Mouse (Mus musculus): ENCODE measurements at regions not wholly inside any gene's neighbourhood (a gene's known extent, or its start where the extent isn't known, plus 50 kb on each side); places are given as distances from the start of the nearest gene placed in this dataset.
"Not testable (repeated sequence)": the region's sequence is repeated elsewhere in the genome, so short reads cannot be mapped to it uniquely, and the experiment has no call there.

DNA sequence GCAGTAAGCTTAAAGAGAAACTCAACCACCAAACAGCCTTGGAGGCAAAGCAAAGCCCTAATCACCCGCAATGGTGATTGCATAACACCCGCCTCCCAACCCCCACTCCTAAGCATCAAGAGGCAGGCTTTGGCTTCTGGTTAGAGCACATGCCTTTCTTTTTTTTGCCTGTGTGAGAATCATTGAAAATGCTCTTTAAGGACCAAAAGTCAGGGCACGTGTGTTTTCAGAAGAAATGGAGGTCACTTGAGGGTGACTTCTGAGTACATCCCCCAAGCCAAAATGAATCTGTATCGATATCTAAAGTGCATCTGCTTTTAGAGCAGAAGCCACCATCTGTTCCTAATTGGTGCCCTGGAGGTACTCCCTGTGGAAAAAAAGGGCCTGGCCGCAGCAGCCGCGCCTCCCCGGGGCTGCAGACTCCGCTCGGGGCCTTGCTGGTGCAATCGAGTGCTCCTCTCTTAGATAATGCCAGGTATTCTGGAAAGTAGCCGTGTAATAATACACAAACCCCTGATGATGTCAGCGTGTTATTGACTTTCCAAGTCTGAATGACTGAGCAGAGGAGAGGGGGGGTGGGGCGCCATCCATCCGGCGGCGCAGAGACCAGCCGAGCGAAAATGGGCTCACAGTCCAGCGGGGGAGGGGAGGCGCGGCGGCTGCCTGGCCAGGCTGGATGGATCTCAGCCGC, 140.7 kb upstream of the Tbl1xr1 start:
- peak; percentile 96 for DNase-seq (ENCODE audit: low spot score in 2 of 2)

DNA sequence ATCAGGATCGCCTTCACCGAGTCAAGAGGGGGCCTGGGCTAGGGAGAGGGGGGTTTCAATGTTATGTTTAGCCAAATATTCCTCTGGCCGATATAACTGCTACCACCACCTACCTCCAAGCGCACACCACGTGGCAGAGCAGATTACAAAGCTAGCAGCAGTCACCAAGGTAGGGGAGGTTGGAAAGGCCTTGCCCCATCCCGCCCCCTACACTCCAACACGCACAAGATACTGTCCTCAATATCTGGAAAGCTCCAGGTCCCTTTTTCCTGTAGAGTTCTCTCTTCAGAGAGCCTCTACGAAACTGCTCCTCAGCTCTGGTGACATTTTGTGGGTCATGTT, 140.2 kb upstream of the Tbl1xr1 start:
- no peak for DNase-seq (ENCODE audit: low spot score in 2 of 2)

DNA sequence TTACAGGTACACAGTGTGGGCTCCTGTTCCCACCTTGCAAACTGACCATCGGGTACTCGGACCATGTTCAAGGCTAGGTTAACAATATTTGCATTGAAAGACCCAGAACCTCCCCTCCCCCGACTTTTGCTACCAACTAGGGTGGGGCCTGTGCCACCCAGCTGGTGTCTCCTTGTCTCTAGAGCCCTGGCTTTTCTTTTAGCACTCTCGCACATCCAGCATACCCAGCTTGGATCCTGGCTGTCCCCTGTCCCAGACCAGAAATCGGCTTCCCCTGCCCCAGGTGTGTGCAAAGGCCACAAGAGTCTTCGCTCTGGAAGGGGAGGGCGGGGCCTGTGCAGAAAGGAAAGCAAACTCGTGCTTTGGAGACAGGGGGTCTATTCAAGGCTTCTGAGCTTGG, 139.8 kb upstream of the Tbl1xr1 start:
- DNase-seq (ENCODE audit: low spot score in 2 of 2): peak in 1 of 2 experiments; percentile 43

DNA sequence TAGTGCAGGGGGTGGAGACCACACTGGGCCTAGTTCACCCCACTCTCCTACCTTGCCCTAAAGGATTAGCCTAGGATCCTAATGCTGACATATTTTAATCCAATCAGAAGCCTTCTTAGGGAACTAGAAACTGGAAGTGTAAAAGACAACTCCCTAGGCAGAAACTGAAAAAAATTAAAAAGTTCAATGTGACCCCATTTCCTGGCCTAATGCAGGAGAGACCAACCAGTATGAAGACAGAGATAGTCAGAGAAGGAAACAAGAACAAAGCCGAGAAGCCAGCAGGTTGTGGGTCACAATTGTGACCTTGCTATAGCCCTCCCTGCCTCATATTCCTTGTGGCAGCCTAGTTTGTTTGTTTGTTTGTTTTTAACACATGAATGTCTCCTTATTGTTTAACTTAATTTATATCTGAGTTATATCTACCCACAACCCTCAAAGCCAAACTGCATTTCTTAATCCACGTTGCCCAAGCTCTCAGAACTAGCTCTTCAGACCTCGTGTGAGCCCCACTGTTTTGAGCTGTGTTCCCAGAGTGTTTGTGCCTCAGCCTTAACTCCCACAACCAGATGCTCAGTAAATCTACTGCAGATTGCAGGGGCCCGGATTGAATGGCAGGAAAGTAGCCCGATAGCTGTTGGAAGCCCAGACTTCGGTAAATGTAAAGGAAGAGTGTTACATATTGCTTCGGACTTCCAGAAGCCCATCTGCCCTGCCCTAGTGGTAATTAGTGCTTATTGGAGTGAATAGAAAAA, 139.0 kb upstream of the Tbl1xr1 start:
- peak; percentile 43 to 62 for DNase-seq (ENCODE audit: low spot score in 2 of 2)

DNA sequence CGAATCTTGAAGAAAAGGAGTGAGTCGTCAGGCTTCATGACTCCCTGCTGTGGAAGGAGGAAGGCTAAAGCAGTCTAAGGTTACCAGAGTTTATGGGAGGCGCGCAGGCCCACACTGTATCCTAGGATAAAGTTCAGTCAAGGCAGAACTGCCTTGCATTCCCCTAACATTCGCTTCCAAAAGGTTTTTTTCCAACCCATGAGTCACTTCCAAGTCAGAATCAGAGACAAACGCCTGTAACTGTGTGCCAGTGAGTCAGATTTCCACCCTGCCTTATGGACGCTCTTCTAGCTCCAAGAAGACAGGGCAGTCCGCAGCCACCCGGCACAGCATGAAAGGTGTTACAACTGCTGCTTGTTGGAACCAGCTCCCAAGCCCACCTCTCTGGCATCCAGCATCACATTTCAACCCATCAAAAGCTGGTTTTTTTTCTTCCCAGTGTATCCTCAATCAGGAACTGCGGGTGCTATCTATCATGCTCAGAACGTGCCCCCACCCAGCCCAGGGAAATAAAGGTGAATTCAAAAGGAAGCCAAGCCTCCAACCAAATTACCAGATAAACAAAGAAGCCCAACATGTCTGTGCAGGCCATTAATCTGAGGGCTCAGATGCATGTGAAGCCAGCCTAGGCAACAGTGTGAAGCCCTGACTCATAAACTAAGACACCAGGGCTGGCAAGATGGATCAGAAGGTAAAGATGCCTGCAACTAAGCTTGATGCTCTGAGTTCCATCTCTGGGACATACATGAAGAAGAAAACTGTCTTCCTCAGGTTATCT, 138.2 kb upstream of the Tbl1xr1 start:
- peak; percentile 31 to 50 for DNase-seq (ENCODE audit: low spot score in 2 of 2)

DNA sequence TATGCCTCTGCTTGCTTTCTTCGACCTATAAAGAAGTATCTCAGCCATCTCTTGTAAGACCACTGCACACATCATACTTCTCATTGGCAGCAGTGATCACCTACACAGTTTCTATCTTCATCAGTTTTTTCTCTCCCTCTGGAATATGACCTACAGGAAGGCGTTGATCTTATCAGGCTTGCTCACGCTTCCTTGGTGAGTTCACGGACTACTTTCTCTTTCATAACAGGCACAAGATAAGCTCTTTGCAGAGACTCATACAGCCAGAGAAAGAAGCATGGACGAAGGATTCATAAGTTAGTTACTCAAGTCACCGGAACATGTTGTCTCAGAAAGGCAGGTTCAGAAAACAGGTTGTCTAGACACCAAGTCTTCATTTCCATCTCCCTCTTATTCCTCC, 136.7 kb upstream of the Tbl1xr1 start:
- DNase-seq (ENCODE audit: low spot score in 2 of 2): no peak

DNA sequence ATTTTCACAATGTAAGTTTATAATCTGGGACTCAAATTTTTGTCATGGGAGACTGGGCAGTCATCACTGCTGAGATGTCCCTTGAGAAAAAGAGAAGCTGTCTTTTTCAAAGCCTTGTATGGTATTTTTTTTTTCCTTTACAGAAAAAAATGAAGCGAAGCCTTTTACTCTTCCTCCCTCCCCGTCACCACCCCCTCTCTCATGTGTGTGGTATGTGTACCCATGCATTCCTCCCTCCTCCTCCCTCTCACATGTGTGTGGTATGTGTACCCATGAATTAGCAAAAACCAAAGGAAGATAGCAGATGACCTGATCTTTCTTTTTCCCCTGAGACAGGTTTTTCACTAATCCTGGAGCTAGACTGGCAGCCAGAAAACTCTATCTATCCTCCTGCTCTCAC, 134.9 kb upstream of the Tbl1xr1 start:
- no peak for DNase-seq (ENCODE audit: low spot score in 2 of 2)

DNA sequence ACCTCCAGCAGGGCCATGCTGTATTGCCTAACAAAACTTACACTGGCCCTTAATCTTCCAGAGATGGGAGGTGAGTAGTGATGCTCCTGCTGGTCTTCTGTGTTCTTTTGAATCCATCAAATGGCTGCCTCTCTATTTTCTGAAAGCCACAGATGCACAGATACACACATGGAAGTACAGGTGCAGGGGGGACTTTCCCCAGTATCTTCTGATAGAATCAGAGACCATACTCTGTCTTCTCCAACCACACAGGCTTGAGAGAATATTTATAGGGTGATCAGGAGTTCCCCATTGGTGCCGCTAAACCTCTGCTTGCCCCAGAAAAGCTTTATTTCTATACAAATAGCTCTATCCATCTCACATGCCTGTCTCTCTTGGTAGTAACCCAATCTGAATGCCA, 133.5 kb upstream of the Tbl1xr1 start:
- DNase-seq (ENCODE audit: low spot score in 2 of 2): no peak

DNA sequence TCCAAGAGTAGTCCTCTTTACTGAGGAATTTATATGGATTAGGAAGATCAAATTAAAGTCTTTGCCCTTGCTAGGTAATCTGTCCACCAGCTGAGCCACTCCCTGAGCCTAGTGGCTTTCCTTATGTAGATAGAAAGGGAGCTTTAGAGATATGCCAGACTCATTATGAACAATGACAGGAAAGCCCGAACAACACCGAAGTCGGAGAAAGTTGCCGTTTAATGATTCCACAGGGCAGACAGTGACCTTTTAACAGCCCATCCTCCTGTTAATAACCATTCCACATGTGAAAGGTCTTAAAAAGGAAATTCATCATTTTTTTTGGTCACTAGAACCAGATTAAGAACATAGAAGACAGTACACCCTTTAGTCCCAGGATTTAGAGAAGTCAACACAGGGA, 130.7 kb upstream of the Tbl1xr1 start:
- no peak for DNase-seq (ENCODE audit: low spot score in 2 of 2)

DNA sequence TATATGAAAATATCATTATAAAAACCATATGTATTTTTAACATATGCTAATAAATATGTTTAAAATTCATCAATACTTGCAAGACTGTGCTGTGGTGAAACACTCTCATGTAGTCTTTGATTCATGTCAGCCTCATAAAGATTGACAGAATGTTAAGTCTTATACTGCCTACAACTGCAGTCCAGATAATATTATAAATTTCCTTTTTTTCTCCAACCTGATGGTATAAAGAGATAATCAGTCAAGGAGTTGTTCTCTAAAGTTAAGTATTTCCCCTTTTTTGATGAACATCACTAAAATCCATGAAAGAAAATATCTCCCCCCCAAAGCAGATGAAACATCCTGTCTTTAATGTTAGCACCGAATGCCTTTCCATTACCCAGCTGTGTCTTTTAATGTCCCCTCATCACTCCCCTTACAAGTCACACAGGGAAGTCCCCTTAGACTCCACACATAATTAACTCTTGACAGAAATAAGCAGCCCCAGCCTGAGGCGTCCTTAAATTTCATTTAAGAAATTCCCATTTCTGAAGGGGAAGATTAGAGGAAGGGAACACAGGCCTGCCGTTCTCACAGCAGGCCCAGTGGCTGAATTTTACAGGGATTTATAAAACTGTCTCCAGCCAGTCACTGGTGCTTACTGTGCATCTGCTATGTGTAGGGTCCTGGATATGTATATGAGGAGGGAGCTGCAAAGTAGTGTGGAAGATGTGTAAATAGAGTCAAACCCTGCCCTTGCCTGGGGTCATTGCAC, 129.0 kb upstream of the Tbl1xr1 start:
- no peak for DNase-seq (ENCODE audit: low spot score in 2 of 2)

DNA sequence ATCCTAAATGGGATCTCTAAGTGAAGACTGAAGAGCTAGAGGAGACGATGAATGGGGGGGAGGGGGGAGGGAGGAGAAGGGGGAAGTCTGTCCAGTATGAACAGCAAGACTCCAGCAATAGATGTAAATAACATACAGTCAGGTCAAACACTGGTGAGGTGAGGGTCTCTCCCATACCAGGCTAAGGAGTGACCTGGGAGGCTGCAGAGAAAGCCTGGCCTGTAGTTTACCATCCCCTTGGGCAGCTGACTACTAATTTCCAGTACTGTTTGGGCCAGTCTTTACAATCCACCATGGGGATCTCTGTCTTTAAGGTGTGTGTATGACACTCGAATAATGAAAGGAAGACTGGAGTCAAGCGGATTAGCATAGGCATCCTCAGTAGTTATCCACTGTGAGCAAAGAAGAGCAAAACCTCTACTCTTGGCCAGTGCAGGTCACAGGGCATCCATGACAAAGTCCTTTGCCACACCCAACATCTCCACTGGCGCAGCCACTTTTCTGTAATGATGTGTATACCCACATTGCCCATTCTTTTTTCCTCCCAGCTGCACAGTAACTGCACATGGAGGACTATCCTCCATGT, 128.3 kb upstream of the Tbl1xr1 start:
- DNase-seq (ENCODE audit: low spot score in 2 of 2): no peak

DNA sequence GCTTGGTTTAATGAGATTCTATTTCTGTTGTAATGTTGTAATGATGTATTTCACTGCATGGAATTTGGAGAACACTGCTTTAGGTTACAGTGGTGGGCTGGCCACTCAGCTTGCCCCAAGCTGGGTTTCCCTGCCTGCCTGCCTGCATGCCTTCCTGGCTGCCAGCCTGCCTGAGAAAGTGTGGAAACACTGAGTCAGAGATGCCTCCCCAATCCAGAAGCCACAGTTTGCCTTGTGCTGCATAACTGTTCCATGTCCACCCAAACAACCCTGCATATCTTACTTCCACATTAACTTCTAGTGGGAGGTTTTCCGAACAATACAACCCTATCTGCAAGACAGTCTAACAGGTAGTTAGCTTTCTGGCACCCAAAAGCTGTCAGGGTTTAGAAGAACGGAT, 127.0 kb upstream of the Tbl1xr1 start:
- no peak for DNase-seq (ENCODE audit: low spot score in 2 of 2)

DNA sequence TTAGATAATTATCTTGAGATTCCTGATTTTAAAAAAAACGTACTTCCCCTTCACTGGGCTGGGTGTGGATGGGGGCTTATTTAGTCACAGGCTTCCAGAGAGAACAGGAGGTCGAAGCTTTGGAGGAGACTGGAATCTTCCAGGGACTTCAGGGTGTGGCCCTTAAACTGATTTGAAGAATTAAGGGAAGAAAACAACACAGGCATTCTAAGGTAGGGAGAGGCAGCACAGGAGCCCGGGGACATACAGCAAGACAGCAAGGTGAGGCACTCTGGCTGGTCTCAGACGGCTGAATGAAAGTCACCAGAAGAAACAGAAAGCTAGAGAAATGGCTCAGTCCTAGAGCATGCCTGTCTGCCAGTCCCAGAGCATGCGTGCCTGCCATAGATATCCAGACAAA, 125.9 kb upstream of the Tbl1xr1 start:
- no peak for DNase-seq (ENCODE audit: low spot score in 2 of 2)

DNA sequence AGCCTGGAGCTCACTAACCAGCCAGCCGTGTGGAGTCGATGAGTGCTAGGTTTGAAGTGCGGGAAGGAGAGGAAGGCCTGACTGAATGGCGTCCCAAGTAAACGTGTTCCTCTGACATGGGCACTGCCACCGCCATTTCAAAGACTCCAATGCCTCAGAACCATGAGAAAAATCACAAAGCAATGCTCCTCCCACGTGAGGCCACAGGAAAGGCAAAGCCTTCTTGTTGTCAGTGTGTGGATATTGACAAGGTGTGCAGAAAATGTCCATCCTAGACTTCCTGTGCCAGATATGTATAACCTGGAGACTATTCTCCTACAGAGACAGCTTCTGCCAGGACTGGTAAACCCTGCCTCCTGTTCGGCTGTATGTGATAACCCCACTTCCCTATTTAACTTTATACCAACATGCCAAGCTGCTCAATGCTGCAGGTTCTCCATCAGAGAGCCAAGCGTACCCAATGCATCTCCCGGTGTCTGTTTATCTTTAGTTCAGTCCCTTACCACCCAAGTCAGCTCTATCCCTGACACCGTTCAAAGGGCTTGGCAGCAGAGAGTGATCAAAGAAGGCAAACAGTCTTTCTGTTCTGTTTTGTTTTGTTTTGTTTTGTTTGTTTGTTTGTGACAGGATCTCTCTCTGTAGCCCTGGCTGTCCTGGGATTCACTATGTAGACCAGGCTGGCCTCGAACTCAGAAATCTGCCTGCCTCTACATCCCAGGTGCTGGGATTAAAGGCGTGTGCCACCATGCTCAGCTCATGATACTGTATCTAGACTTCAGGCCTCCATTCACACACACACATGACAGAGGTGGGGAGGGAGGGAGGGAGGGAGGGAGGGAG, 124.8 kb upstream of the Tbl1xr1 start:
- no peak for DNase-seq (ENCODE audit: low spot score in 2 of 2)

DNA sequence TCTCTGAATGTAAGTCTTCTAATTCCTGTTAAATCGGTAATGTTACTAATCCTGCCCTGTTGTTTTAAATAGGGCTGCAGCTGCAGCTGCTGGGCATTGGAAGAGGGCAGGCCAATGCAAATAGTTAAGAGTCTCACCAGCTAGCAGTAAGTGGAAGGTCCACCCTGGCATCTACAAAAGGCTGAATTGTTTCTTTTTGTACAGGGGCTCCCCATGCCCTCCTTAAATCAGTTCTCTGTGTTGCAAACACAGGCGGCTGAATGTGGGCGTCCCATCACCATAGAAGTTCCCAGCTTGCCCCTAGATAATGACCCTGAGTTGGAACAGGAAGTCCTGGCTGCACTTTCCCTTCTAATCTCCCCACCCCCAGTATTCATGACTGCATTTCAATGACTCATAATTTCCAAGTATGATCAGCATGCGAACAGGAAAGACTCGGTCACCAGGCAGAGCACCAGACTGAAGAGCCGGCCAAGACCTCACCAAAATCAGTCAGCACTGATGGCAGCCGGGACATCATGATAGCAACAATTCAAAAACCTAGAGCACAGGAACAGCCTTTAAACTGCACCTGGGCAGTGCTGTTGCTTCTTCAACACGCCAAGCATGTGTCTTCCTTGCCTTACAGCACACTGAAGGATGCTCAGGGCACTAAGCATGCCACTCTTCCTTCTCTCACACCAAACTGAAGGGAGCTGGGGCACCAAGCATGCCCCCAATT, 123.6 kb upstream of the Tbl1xr1 start:
- no peak for DNase-seq (ENCODE audit: low spot score in 2 of 2)

DNA sequence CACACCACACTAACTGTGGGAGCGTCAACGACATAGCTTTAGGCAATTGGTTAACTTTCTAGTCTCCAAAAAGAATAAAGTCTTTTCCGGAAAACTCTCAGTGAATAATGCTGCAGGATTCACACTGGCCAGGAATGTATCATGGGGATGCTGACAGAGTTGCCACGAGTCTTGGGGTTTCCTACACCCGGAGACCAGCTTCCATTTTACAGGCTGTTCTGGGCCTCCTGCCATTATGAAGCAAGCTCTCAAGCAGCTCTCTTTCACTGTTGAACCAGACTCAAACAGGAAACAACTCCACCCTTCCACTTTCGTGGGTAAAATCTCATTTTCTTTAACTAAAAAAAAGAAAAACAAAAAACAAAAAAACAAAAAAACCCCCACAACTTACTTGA, 123.0 kb upstream of the Tbl1xr1 start:
- DNase-seq (ENCODE audit: low spot score in 2 of 2): no peak

DNA sequence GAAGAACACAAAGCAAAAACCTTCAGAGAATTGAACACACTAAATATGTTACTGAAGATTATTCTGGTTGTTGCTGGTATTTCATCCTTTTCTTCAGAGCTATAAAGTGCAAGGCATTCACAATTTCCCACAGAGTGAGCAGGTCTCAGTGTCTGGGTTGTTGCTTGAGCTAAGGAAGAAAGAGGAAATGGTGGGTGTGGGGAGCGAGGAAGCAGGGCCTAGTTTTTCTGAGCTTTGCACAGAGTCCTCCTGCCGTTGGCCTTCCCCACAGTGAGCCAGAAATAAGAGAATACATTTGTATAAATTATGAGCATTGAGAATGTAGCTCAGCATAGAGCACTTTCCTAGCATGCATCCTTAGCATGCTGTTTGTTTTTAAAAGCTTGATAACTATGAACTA, 120.8 kb upstream of the Tbl1xr1 start:
- DNase-seq (ENCODE audit: low spot score in 2 of 2): no peak

DNA sequence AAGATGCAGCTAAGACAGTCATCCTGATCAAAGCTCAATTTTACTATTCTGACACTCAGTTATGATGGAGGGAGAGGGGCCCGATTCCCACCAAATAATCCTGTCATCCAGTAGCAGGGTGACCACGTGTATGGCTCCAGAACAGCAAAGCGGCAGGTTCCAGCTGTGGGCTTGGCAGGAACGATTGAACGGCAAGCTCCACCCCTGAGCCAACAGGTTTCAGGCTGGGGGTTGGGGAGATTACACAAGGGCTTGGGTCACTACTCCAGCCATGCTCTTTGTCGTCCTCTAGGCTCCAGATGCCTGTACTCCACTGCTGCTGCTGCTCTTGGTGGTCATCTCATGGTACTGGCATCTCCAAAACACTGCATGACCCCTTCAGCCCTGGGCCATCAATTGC, 119.3 kb upstream of the Tbl1xr1 start:
- not testable (repeated sequence) for DNase-seq (ENCODE audit: low spot score in 2 of 2)

DNA sequence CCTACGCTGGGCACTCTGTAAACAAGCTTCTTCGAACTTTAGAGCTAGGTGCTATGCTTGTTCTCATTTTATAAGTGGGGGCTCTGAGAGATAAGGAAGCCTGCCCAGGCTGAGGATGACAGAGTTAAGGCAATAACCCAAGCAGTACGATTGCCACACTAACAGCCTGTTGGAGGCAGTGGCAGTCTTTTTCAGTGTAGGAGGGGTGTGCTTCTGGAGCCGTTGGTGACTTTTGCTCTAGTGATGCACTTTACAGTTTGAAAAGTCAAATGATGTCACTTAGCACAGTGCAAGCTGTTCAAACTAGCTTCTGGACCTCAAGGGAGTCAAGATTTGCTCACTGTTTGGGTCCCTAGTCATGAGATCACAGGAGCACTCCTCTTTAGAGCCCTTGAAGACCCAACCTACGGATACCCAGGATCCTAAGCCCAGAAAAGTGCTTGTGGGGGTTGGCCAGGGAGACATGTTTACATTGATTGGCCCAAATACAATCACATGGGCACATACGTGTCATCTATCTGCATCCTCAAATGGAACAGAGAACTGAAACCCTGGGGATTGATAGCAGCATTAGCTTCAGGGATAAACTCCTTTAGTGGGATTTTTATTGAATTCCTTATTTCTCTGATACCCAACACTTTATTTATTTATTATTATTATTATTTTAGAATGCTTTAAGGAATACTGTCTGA, 117.7 kb upstream of the Tbl1xr1 start:
- no peak for DNase-seq (ENCODE audit: low spot score in 2 of 2)

DNA sequence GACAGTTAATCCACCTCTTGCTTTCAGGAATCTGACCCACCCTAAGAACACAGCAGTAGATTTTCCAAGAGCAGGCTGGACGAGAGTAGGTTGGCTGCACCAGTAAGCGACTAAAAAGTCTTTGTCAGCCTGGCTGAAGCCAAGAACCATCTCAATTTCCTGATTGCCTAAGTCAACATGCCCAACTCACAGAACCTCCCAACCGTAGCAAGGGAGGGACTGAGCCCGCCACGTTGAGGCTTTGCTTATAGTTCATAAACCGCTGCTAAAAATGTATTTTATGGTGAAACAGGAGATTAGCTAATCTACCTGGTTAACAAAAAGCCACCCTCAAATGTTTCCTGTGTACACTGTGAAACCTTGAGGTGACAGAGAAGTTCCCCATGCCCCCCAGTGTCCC, 115.4 kb upstream of the Tbl1xr1 start:
- no peak for DNase-seq (ENCODE audit: low spot score in 2 of 2)

Data from right cerebral cortex, postnatal 10 days (tissue).